Mouse (Mus musculus) forebrain, embryonic 10.5 days (tissue): ENCODE measurements around the gene Ms4a7. TPM values are rescaled to one million over a fixed set of nuclear protein-coding genes. Genes with fewer than 3 reads are reported as not detected.

Source experiments
- DNase-seq: peaks from one replicate; pipeline ENCODE4 v3.0.0-alpha.2; 2017; ENCODE audit warnings: low spot score; ENCODE audit errors: extremely low spot score
- H3K27ac ChIP-seq: fragments of 300-500 bp; sonication (generic); 2 replicates; pipeline ENCODE4 v1.5.1; 2016; ENCODE audit warnings: mild to moderate bottlenecking
- H3K27me3 ChIP-seq: fragments of 300-500 bp; sonication (generic); 2 replicates; pipeline ENCODE4 v1.6.1; 2016; ENCODE audit warnings: mild to moderate bottlenecking; ENCODE audit not compliant: poor library complexity, severe bottlenecking
- H3K36me3 ChIP-seq: fragments of 300-500 bp; sonication (generic); replicated peaks from 2 replicates; pipeline ENCODE4 v1.6.1; 2016; ENCODE audit warnings: mild to moderate bottlenecking, moderate library complexity
- H3K4me1 ChIP-seq: fragments of 300-500 bp; sonication (generic); 2 replicates; pipeline ENCODE4 v1.6.1; 2016
- H3K4me3 ChIP-seq: fragments of 300-500 bp; sonication (generic); 2 replicates; pipeline ENCODE4 v1.5.1; 2016; ENCODE audit warnings: mild to moderate bottlenecking, moderate library complexity
- H3K9me3 ChIP-seq: fragments of 300-500 bp; sonication (generic); 2 replicates; pipeline ENCODE4 v1.6.1; 2016; ENCODE audit warnings: mild to moderate bottlenecking, moderate library complexity
- WGBS: fragments of 180-500 bp; shearing (Covaris S2); methylation state at CpG from one replicate; pipeline ENCODE4 v1.1.7; 2016; 5-methylcytosine and 5-hydroxymethylcytosine counted together
- polyA plus RNA-seq: library from polyadenylated mRNA; unstranded; fragments of >200 nt; fragmentation: Nextera tagmentation; extraction: Ambion mirVana; gene quantifications from 2 replicates; pipeline ENCODE4 v1.2.1, GENCODE M21; 2016

Gene Ms4a7
- polyA plus RNA-seq, result not detected in 2 replicates

DNA sequence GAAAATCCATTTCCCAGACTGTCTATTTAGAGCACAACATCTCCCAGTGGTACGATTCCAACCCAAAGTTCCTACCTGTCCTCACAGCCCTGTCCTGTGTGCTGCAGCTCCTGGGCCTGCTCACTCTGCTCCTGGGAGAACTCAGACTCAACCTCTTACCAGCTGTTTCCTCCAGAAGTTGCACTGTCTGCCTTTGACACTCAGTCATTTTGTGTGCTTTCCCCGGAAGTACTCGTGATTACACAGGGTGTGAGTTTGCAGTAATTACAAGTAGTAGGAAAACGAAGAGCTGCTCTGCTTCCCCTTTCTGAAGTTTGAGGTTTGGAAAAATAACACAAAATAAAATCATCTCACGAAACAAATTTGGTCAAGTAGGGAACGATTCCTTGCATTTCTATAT lies at the start of gene Ms4a7:
Ms4a7 (minus strand) TSS at position 215 of the 400 bp plus-strand sequence.
- Histone ChIP-seq H3K27me3 (no peaks in the 10 kb centered on the region), H3K4me3 (no peak within 1 kb of the TSS), H3K36me3 (no peaks in the 10 kb centered on the region), H3K9me3 (no peaks in the 10 kb centered on the region; the same call in 1 of the 2 replicates), H3K27ac (no peak within 1 kb of the TSS), H3K4me1 (no peaks in the 10 kb centered on the region)
- 88% methylated on average over 6 of the region's 6 CpGs for WGBS
- no peak for DNase-seq

DNA sequence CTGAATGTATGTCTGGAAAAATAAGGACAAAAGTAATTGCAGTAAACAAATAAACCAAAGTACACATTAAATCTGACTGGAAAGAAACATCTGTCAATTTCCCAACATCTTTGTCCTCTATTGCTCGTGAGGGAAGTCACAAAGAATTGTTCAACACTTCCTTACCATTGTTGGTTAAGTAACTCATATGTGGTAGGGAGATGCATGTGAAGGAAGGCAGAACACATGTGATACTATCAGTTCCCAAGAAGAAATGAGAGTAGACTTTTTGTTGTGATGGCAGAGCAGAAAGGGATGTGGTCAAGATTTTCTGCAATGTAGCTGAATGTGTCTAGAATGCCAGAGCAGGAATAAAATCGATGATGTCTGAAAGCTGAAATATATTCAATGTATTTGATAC lies 40.5 kb upstream of the Ms4a7 start:
- 82% methylated on average over 2 of the region's 2 CpGs for WGBS
- H3K27me3 ChIP-seq, result no peaks in the 10 kb centered on the region
- no peaks in the 10 kb centered on the region for H3K9me3 ChIP-seq
- no peaks in the 10 kb centered on the region for H3K4me1 ChIP-seq
- no peak overlapping the region for H3K4me3 ChIP-seq
- no peak for DNase-seq
- no peaks in the 10 kb centered on the region for H3K36me3 ChIP-seq
- H3K27ac ChIP-seq, result no peak overlapping the region

DNA sequence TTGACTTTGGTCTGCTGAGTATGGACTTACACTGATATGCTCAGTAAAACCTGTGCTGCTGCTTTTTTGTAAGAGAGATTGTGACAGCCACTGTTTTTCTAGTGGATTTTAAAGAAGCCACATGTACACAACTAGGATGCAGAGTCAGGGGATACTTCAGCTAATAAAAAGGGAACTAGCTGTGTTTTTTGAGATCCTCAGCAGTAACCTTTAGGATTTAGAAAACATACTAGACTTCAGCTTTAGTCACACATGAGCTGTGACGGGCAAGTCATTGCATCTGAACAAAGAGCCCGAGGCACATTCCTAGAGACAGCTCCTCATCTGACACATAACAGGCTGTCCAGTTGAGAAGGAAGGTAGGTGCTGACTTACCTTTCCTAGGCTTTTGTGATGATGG lies 39.3 kb upstream of the Ms4a7 start, which contains the start of gene Ms4a4a:
Ms4a4a (plus strand) TSS at position 251 of the 400 bp plus-strand sequence.
- Histone ChIP-seq H3K9me3 (no peaks in the 10 kb centered on the region), H3K36me3 (no peaks in the 10 kb centered on the region), H3K27me3 (no peaks in the 10 kb centered on the region), H3K27ac (no peak within 1 kb of the TSS), H3K4me1 (no peaks in the 10 kb centered on the region), H3K4me3 (no peak within 1 kb of the TSS)
- DNase-seq, result no peak
- 71% methylated on average over 2 of the region's 2 CpGs for WGBS

DNA sequence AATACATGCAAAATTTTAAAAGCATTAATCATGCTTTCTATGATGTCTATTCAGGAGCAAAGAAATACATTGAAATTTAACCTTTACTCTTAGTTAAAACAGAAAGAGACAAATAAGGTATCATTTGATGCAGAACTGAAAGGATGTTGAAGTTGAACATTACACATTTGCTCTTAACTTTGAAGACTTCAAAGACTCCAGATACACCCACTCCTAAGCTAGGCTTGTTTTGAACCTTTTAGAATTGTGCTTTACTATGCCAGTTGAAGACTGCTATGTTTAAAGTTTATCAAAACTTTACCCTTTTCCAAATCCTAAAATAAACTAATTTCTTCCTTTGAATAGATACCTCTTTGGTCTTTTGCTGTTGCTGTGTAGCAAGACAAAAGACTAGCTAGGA lies 35.2 kb upstream of the Ms4a7 start:
- Histone ChIP-seq H3K4me1 (no peaks in the 10 kb centered on the region), H3K36me3 (no peaks in the 10 kb centered on the region), H3K27ac (no peak overlapping the region), H3K4me3 (no peak overlapping the region), H3K9me3 (no peaks in the 10 kb centered on the region), H3K27me3 (no peaks in the 10 kb centered on the region)
- DNase-seq, result no peak

DNA sequence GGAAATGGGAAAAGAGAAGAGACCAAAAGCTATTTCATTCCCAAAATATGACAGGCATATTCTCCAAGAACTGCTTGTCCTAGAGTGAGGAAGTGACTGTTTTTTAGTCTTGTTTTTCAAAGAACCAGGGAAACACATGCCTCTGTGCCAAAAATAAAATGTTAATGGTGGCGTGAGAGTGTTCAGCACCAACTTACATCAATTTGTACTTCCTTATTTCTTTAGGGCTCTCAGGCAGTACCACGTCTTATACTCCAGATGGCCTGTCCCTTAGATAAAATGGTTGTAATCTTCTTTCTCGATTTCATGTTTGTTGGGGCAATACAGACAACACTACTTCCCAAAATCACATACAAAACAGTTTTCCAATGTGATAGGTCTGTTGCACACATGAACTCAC lies 32.4 kb upstream of the Ms4a7 start:
- H3K27me3 ChIP-seq, result no peaks in the 10 kb centered on the region
- 87% methylated on average over 3 of the region's 3 CpGs for WGBS
- H3K9me3 ChIP-seq, result no peaks in the 10 kb centered on the region
- H3K27ac ChIP-seq, result no peak overlapping the region
- no peaks in the 10 kb centered on the region for H3K36me3 ChIP-seq
- DNase-seq, result no peak
- no peak overlapping the region for H3K4me3 ChIP-seq
- H3K4me1 ChIP-seq, result no peaks in the 10 kb centered on the region

DNA sequence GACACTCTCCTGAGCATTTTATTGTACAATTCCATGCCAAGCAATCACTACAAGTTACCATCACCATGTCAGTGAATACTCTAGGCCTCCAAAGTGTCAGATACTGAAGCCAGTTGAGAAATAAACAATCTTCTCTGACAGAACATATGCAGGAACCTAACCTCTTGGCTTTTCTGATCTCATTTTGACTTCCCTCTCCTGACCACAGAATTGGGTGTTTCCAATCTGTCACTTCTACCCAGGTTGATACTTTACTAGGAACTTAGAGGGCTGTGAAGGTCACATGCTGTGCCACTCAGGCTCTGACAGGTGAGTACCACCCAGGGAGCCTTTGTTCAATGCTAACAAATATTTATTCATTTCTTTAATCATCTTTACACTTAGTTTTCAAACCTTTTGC lies 26.1 kb upstream of the Ms4a7 start:
- Histone ChIP-seq H3K27me3 (no peaks in the 10 kb centered on the region), H3K4me1 (no peaks in the 10 kb centered on the region), H3K27ac (no peak overlapping the region), H3K9me3 (no peaks in the 10 kb centered on the region), H3K4me3 (no peak overlapping the region), H3K36me3 (no peaks in the 10 kb centered on the region)
- no peak for DNase-seq

DNA sequence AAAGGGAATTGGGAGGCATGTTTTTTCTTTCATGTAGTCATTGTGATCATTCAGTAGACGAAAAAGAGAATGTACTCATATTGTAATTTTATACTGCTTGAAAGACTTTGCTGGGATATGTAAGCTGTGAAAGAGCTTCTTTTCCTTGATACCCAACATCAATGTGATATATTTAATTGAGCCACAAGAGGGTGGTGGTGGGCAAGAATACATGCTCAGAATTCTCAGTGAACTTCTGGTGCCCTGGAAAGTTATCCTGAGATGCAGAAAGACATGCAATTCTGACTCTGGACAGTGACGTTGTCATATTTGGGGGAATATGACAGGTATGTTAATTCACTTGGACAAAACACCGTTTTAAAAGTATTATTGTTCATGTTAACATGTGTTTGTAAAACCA lies 24.2 kb upstream of the Ms4a7 start:
- Histone ChIP-seq H3K4me1 (no peaks in the 10 kb centered on the region), H3K9me3 (no peaks in the 10 kb centered on the region), H3K36me3 (no peaks in the 10 kb centered on the region), H3K4me3 (no peak overlapping the region), H3K27ac (no peak overlapping the region), H3K27me3 (no peaks in the 10 kb centered on the region)
- WGBS, result 71% methylated on average over 3 of the region's 3 CpGs
- no peak for DNase-seq

DNA sequence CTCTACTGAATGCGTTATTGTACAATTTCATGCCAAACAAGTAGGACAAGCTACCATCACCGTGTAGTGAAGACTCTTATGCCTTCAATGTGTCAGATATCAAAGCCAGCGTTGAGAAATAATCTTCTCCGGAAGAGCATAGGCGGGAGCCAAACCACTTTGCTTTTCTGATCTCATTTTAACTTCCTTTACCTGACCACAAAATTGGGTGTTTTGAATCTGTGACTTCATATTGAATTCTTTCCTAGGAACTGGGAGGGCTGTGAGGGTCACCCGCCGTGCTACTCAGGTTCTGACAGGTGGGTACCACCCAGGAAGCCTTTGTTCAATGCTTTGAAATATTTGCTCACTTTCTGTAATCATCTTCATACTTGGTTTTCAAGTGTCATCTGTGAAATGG lies 19.8 kb upstream of the Ms4a7 start:
- Histone ChIP-seq H3K27me3 (no peaks in the 10 kb centered on the region), H3K36me3 (no peaks in the 10 kb centered on the region), H3K4me3 (no peak overlapping the region), H3K9me3 (no peaks in the 10 kb centered on the region), H3K27ac (no peak overlapping the region), H3K4me1 (no peaks in the 10 kb centered on the region)
- no peak for DNase-seq
- WGBS, result 86% methylated on average over 7 of the region's 7 CpGs

DNA sequence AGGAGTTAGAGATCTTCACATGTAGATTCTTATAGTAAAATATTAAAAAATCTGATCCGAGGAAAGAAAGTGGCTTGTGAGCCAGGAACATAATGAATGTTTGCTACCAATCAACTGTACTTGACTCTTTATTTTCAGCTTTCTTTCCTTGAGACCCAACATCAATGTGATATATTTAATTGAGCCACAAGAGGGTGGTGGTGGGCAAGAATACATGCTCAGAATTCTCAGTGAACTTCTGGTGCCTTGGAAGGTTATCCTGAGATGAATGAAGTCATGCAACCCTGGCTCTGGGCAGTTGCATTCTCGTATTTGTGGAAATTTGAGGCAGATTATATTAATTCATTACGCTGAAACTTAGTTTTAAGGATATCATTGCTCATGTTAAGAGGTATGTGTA lies 15.9 kb upstream of the Ms4a7 start:
- Histone ChIP-seq H3K36me3 (no peaks in the 10 kb centered on the region), H3K4me1 (no peaks in the 10 kb centered on the region), H3K4me3 (no peak overlapping the region), H3K27ac (no peak overlapping the region), H3K27me3 (no peaks in the 10 kb centered on the region), H3K9me3 (no peaks in the 10 kb centered on the region)
- DNase-seq, result no peak
- 57% methylated on average over 3 of the region's 3 CpGs for WGBS

DNA sequence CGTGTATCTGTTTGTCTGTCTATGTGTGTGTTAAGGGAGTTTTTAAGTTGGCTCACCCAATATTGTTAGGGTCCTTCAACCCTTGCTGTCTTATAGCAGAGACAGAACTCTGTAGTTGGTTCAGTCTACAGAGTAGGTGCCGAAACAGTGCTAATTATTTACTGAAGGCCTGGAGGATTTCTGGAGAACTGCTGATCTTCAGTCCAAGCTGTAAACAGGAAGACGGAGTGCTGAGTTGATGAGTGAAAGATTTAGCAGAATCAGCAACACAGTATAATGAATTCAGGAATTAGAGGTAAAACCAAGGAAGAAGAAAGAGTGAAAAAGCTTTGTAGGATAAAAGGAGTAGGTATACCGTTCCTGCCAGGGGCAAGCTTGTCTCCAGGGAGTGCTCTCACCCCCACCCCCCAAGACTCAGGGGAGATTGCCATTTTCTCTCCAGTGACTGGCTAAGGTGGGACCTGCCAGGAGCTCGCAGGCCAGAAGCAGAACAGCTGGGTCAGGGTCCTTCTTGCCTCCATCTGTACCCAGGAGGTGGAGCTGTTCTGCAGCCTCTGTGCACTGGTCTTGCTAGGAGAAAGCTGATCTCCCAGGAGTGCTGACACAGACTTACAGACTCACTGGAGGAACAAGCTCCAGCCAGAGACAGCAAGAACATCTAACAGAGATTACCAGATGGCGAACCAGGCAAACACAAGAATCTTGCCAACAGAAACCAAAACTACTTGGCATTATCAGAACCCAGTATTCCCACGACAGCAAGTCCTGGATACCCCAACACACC lies 13.9 kb upstream of the Ms4a7 start:
- H3K4me3 ChIP-seq, result no peak overlapping the region
- DNase-seq, result no peak
- no peaks in the 10 kb centered on the region for H3K4me1 ChIP-seq
- no peaks in the 10 kb centered on the region for H3K27me3 ChIP-seq
- no peaks in the 10 kb centered on the region for H3K9me3 ChIP-seq
- 70% methylated on average over 7 of the region's 7 CpGs for WGBS
- H3K36me3 ChIP-seq, result no peaks in the 10 kb centered on the region
- H3K27ac ChIP-seq, result no peak overlapping the region

DNA sequence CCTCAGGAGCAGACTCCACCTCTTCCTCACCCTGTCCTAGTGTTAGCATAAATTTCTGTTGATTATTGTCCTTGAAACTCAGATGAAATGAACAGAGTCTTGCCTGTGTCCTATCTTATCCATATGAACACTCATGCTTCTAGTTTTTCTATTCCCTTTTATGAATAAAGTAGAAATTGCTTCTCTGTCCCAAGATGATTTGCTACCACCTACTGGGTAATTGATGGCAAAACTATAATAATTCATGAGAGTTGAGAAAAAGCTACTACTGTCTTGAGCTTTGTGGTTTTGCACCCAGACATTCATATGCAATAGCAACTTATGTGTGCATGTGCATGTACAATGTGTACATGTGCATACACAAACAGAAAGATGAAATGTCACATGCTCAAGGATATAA lies 8.0 kb upstream of the Ms4a7 start:
- Histone ChIP-seq H3K27me3 (no peaks in the 10 kb centered on the region), H3K4me1 (no peaks in the 10 kb centered on the region), H3K27ac (no peak overlapping the region), H3K9me3 (no peaks in the 10 kb centered on the region; the same call in 1 of the 2 replicates), H3K4me3 (no peak overlapping the region), H3K36me3 (no peaks in the 10 kb centered on the region)
- no peak for DNase-seq

DNA sequence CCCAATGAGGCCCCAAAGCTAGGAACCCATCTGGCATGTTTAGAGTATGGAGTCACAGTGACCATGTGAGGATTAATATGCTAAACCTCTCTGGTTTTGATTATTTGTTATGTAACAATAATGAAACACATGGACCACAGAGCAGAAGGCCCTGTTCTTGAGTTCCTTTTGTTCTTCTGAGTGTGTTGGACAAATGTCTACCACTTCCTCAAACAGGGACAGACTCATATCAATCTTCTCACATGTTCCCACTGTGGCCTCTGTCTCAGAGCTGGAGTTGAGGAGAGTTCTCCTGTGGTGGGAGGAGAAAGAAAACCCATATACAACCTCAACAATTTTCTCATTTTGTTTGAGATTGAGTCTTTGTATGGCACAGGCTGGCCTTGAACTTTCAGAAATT lies 7.2 kb upstream of the Ms4a7 start:
- no peak for DNase-seq
- Histone ChIP-seq H3K9me3 (no peaks in the 10 kb centered on the region; the same call in 1 of the 2 replicates), H3K27ac (no peak overlapping the region), H3K36me3 (no peaks in the 10 kb centered on the region), H3K27me3 (no peaks in the 10 kb centered on the region), H3K4me3 (no peak overlapping the region), H3K4me1 (no peaks in the 10 kb centered on the region)

DNA sequence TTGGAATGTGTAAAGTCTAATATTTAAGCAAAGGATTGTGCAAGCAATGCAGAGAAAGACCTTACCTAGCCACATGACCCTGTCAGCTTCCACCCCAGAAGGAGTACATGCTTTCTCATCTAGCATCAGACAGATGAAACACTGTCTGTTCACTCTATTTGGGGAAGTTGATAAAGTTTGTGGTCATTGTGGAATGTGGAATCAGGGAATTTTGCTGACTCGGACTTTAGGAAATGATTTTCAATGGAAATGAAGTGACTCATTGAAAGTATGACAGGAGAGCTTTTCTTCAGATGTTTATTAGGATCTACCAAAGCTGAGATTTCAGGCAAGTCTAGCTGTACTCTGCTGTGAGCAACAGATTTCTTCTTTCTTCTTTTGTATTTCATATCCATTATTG lies 14.8 kb downstream of the Ms4a7 start:
- Histone ChIP-seq H3K36me3 (no peaks in the 10 kb centered on the region), H3K27ac (no peak overlapping the region), H3K4me1 (peaks cover 3% of the 10 kb centered on the region; the same call in 1 of the 2 replicates), H3K4me3 (no peak overlapping the region), H3K9me3 (no peaks in the 10 kb centered on the region), H3K27me3 (no peaks in the 10 kb centered on the region)
- 90% methylated on average over 1 of the region's 1 CpGs for WGBS
- no peak for DNase-seq

DNA sequence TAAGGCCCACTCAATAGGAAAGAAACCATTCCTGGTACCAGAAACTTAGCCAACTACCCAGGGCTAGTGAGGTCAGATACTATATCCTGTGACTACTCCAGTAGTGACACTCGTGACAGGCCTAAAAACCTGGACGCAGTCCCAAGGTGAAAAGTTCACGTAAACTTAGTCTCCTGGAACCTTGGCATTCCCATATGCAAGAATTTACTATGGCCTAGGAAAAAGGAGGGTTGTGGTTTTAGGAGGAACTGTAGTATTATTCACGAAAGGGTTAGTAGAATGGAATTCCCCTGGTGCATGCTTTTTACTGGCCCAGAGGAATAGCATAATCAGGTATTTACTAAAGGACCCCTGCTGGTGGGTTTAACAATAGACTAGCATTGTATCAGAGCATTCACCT lies 19.2 kb downstream of the Ms4a7 start:
- WGBS, result 92% methylated on average over 4 of the region's 4 CpGs
- Histone ChIP-seq H3K4me3 (no peak overlapping the region), H3K9me3 (no peaks in the 10 kb centered on the region), H3K27me3 (no peaks in the 10 kb centered on the region), H3K36me3 (no peaks in the 10 kb centered on the region), H3K4me1 (no peaks in the 10 kb centered on the region), H3K27ac (no peak overlapping the region)
- DNase-seq, result no peak
